Mouse (Mus musculus) testis, postnatal 14 days (tissue): Measurements from ENCODE around the gene Il23r.

Experiments used
- DNase-seq: peaks from one replicate; pipeline ENCODE4 v3.0.0; 2021; ENCODE audit warnings: low spot score

Gene Il23r

GRCm38 (mm10) chr6:67431808-67432207 is 59.8 kb downstream of the Il23r start:
- DNase-seq, result no peak

GRCm38 (mm10) chr6:67421761-67422160 is 69.9 kb downstream of the Il23r start:
- DNase-seq, result no peak

GRCm38 (mm10) chr6:67416557-67416956 is 75.1 kb downstream of the Il23r start:
- no peak for DNase-seq

GRCm38 (mm10) chr6:67415276-67415675 is 76.4 kb downstream of the Il23r start:
- DNase-seq, result no peak

- no peak for DNase-seq
These were observed 78.3 kb downstream of the Il23r start for GRCm38 (mm10) chr6:67413378-67413777.

GRCm38 (mm10) chr6:67405281-67405682 is 86.4 kb downstream of the Il23r start:
- DNase-seq, result no peak

GRCm38 (mm10) chr6:67399551-67399950 is 92.1 kb downstream of the Il23r start:
- DNase-seq, result no peak

- no peak for DNase-seq
These were observed 115.7 kb downstream of the Il23r start, which contains the start of gene Il12rb2 for GRCm38 (mm10) chr6:67375982-67376391. Il12rb2 (minus strand) TSS chr6:67376188.
